Mouse (Mus musculus): ENCODE measurements at regions not wholly inside any gene's neighbourhood (a gene's known extent, or its start where the extent isn't known, plus 50 kb on each side); places are given as distances from the start of the nearest gene placed in this dataset.

- TF ChIP-seq EP300 (IDR thresholded peaks at IDR 0.05; ENCODE audit: insufficient read depth, low read depth, low read length): no peak
- no peak for TF ChIP-seq CTCF (IDR thresholded peaks at IDR 0.05; ENCODE audit: low read depth, low read length)
- no peak for TF ChIP-seq POLR2A (IDR thresholded peaks at IDR 0.05; ENCODE audit: insufficient read depth, low read length)
Observed at GRCm38 (mm10) chr12:109394396-109394795, 58.2 kb upstream of the Dlk1 start.
